Mouse (Mus musculus) ES-Bruce4 (cell line): Measurements from ENCODE around the gene Med11. TPM values are rescaled to one million over a fixed set of nuclear protein-coding genes. Genes with fewer than 3 reads are reported as not detected.

Experiments
- H3K27ac ChIP-seq: 2 replicates; pipeline ENCODE4 v1.5.1; 2012; ENCODE audit warnings: low read length, inconsistent platforms; ENCODE audit not compliant: insufficient read depth
- H3K27me3 ChIP-seq: 2 replicates; pipeline ENCODE4 v1.6.1; 2012; ENCODE audit warnings: mild to moderate bottlenecking, low read length, inconsistent platforms; ENCODE audit not compliant: control insufficient read depth, poor library complexity, insufficient read depth, severe bottlenecking
- H3K36me3 ChIP-seq: 2 replicates; pipeline ENCODE4 v1.6.1; 2012; ENCODE audit warnings: inconsistent platforms, mild to moderate bottlenecking, low read length, moderate library complexity; ENCODE audit not compliant: control insufficient read depth, poor library complexity, insufficient read depth, severe bottlenecking
- H3K4me1 ChIP-seq: one replicate; pipeline ENCODE4 v1.8.1; 2011; ENCODE audit warnings: low read length; ENCODE audit not compliant: control insufficient read depth, insufficient read depth
- H3K4me3 ChIP-seq: 2 replicates; pipeline ENCODE4 v1.5.1; 2011; ENCODE audit warnings: low read depth, mild to moderate bottlenecking, low read length
- H3K9ac ChIP-seq: 2 replicates; pipeline ENCODE4 v1.6.1; 2012; ENCODE audit warnings: low read depth, mild to moderate bottlenecking, inconsistent platforms; ENCODE audit not compliant: poor library complexity, severe bottlenecking
- H3K9me3 ChIP-seq: replicated peaks from 2 replicates; pipeline ENCODE4 v1.6.1; 2012; ENCODE audit warnings: mild to moderate bottlenecking, low read length, inconsistent platforms; ENCODE audit not compliant: control insufficient read depth, poor library complexity, insufficient read depth, severe bottlenecking
- CTCF ChIP-seq: IDR thresholded peaks from one replicate; pipeline ENCODE4 v1.8.1; 2011; ENCODE audit warnings: low read depth, low read length
- EP300 ChIP-seq: IDR thresholded peaks from 2 replicates; pipeline ENCODE4 v1.6.1; 2011; ENCODE audit warnings: low read depth, low read length; ENCODE audit not compliant: insufficient read depth
- POLR2A ChIP-seq: IDR thresholded peaks from one replicate; pipeline ENCODE4 v1.8.1; 2011; ENCODE audit warnings: low read length; ENCODE audit not compliant: insufficient read depth
- polyA plus RNA-seq: library from polyadenylated mRNA; stranded (reverse); fragments of >200 nt; gene quantifications from 2 replicates; pipeline ENCODE4 v1.2.4, GENCODE M21; 2011; ENCODE audit warnings: low read depth; ENCODE audit not compliant: missing spikeins, insufficient read depth, insufficient read length

Med11 gene
- polyA plus RNA-seq, 1 experiment, result 26.9 TPM

DNA sequence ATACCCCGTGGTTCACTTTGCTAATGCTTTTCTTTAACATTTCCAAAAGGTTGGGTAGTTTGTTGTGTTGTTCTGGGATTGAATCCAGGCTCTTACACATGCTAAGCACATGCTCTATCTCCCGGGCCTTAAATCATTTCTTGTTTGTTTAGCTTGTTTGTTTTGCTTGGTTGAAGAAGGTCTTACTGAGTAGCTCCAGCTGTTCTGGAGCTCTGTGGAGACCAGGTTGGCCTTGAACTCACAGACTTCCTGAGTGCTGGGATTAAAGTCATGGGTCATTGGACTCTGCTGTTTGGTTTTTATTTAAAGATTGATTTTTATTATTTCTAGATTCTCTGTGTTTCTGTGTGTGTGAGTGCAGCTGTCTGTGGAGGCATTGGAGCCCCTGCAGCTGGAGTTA is 33.8 kb downstream of the Med11 start:
- Histone ChIP-seq H3K4me3 (no peak overlapping the region), H3K27ac (no peak overlapping the region), H3K4me1 (no peaks in the 10 kb centered on the region), H3K36me3 (no peaks in the 10 kb centered on the region), H3K9me3 (no peaks in the 10 kb centered on the region), H3K27me3 (no peaks in the 10 kb centered on the region), H3K9ac (no peak overlapping the region)
- no peak for TF ChIP-seq EP300
- TF ChIP-seq CTCF, result no peak
- no peak for TF ChIP-seq POLR2A

DNA sequence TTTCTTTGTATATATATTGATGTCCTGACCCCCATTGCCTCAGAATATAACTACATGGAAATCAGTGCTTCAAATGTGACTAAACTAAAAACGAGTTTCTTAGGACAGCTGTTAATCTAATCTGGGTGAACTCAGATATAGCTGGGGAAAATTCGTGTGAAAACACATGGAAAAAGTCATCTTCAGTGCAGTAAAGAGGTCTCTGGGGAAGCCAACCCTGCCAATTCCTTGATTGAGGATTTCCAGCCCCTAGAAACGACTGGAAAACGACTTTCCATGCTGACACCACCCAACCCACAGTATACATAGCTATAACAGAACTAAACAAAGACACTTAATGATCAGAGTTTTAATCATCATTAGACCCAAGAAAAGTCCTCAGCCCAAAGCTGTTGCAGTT is 36.1 kb downstream of the Med11 start:
- no peak overlapping the region for H3K9ac ChIP-seq
- no peaks in the 10 kb centered on the region for H3K4me1 ChIP-seq
- H3K27me3 ChIP-seq, result no peaks in the 10 kb centered on the region
- H3K36me3 ChIP-seq, result no peaks in the 10 kb centered on the region
- H3K27ac ChIP-seq, result no peak overlapping the region
- H3K4me3 ChIP-seq, result no peak overlapping the region
- H3K9me3 ChIP-seq, result no peaks in the 10 kb centered on the region
- no peak for TF ChIP-seq EP300
- no peak for TF ChIP-seq CTCF
- TF ChIP-seq POLR2A, result no peak

DNA sequence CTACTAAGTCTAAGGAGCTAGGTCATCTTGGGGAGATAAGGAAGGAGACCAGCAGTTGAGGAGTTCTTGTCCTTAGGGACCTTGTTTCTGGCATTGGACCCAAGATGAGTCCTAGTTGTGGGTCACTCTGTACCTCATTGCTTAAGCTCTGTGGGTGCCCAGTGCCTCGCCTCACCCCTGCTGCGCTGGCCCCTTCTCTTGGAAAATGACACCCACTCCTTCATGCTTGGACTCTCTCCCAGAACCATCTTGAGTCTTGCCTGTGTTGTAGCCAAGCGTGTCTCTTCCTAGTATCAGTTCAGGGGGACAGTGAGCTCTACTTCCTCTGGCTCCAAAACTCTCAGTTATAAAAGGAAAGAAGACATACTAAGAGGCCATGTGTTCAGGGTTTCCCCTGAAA is 37.4 kb downstream of the Med11 start:
- no peaks in the 10 kb centered on the region for H3K27me3 ChIP-seq
- no peak overlapping the region for H3K9ac ChIP-seq
- no peaks in the 10 kb centered on the region for H3K9me3 ChIP-seq
- no peaks in the 10 kb centered on the region for H3K36me3 ChIP-seq
- TF ChIP-seq POLR2A (no peak), EP300 (no peak), CTCF (no peak)
- H3K4me1 ChIP-seq, result no peaks in the 10 kb centered on the region
- H3K27ac ChIP-seq, result no peak overlapping the region
- no peak overlapping the region for H3K4me3 ChIP-seq

DNA sequence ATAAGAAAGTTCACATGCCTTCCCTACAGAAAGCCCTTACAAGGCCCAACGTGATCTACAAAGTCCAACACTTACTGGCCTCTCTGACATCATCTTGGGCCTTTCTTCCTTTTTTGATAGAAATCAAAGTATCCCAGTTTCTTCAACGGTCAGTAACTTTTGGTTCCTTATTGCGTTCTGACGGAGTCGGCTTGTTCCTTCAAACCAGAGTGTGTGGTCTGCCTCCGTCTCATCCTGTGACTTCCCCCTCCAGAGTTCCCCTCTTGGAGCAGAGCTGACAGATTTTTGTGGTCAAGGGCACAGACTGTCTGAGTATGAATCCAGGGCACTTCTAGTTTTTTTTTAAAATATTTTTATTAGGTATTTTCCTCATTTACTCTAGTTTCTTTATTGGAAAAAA is 38.0 kb downstream of the Med11 start:
- Histone ChIP-seq H3K9me3 (no peaks in the 10 kb centered on the region), H3K36me3 (no peaks in the 10 kb centered on the region), H3K9ac (no peak overlapping the region), H3K27me3 (no peaks in the 10 kb centered on the region), H3K4me3 (no peak overlapping the region), H3K27ac (no peak overlapping the region), H3K4me1 (no peaks in the 10 kb centered on the region)
- TF ChIP-seq CTCF (no peak), EP300 (no peak), POLR2A (no peak)

DNA sequence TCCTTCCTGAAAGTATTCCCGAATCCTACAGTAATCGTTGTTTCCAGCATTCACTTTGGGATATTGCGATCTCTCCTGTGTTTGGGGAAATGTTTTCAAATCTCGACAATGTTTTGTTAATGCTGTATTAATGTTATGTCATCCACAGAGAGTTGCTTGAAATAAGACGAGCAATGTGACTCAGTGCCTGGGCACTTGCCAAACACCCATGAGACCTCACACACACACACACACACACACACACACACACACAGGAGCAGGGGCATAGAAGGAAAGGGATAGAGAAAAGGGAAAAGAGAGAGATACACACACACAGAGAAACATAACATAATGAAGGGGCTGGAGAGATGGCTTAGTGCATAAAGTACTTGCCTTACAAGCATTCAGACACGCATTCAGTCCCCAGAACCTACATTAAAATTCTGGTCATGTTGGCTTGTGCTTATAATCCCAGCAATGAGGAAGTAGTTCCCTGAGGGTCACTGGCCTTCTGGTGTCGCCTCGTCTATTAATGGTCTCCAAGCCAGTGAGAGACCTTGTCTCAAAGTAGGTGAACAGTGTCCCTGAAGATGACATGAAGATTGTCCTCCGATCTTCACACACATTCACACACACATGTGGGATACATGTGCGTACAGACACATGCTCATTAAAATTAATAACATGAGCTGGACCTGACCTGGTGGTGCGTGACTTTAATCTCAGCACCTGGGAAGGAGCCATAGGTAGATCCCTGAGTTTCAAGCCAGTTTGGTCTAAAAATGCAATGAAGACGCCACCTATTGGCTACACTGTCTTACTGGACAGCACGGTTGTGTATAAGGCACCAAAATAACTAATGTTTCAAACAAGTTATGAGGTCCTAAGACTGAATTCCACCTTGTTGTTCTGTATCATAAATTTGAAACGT is 48.1 kb downstream of the Med11 start:
- H3K4me1 ChIP-seq, result no peaks in the 10 kb centered on the region
- H3K27me3 ChIP-seq, result no peaks in the 10 kb centered on the region
- no peak overlapping the region for H3K9ac ChIP-seq
- H3K4me3 ChIP-seq, result no peak overlapping the region
- no peak for TF ChIP-seq POLR2A
- TF ChIP-seq EP300, result no peak
- TF ChIP-seq CTCF, result no peak
- H3K27ac ChIP-seq, result no peak overlapping the region
- no peaks in the 10 kb centered on the region for H3K36me3 ChIP-seq
- H3K9me3 ChIP-seq, result no peaks in the 10 kb centered on the region

DNA sequence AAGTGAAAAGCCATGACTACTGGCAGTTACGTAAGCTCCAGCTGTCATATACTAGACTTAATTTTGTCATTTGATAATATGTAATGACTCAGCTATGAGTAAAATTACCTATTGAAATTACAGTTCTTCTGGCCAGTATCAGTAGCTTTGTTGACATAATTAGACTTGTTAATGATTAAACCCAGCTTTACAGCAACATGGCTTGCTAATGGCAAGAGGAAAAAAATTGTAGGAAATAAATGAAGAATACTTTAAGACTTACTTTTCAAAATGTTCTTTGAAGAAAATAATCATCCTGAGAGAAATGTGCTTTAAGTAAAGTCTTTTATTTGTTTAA is 48.7 kb downstream of the Med11 start:
- H3K27me3 ChIP-seq, result no peaks in the 10 kb centered on the region
- H3K36me3 ChIP-seq, result no peaks in the 10 kb centered on the region
- no peaks in the 10 kb centered on the region for H3K9me3 ChIP-seq
- no peak overlapping the region for H3K27ac ChIP-seq
- H3K9ac ChIP-seq, result no peak overlapping the region
- H3K4me3 ChIP-seq, result no peak overlapping the region
- peaks cover 3% of the 10 kb centered on the region for H3K4me1 ChIP-seq
- TF ChIP-seq EP300 (no peak), POLR2A (no peak), CTCF (no peak)
